Mouse (Mus musculus) kidney, postnatal 36 days (tissue): ENCODE measurements around the gene Cpne1.

ENCODE experiments used
- DNase-seq, 2 experiments: peaks; one replicate each; pipeline ENCODE4 v3.0.0; 2021 to 2022; ENCODE audit warnings: mixed read lengths in 2 of 2

The Cpne1 gene

DNA sequence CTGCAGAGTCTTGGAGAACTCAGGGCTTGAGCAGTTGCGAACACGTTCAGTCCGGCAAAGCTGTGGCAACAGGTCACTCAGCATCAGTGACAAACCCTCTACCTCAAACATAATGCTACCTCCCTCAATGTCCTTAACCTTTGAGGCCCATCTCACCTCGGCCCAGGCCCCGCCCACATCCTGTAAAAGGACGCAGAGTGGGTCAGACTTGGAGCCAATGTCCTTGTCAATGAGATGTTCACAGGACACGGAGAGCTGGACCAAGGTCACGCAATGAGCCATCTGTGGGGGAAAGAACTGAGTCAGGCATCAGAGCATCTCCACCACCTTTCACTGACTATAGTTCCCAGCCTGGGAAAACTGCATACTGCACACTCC, 32.6 kb downstream of the Cpne1 start:
- no peak for DNase-seq

DNA sequence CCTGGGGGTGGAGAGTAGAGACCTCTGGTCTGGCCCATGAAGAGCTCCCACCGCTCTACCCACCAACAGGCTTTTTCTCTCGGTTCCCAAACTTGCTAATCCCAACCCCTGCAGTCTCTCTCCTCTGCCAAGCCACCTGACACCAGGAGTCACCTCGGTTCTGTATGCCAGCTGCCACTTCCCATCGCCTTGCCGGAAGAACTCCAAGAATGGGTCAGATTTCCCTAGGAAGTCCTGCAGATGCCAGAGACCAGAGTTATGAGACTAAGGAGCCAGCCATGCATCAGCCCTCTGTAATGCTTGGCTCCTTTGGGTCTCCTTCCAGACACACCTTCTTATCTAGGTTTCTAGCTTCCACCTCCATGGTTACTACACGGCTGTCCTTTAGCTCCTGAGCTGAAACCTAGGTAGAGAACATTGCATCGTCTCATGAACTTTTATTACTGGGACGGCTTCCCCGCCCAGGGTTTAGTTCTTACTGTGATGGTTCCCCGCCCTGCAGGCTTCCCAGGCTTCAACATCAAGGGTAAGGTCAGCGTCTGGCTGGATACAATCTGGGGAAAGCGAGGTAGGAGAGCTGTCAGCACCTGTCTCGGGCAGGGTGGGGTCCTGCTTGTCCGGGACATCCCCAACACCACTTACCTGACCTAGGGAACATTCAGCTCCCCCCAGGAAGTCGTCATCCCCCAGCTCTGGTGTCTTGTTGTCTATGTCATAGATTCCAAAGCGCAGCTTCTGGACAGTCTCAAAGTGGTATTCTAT, 33.2 kb downstream of the Cpne1 start:
- DNase-seq: no peak

DNA sequence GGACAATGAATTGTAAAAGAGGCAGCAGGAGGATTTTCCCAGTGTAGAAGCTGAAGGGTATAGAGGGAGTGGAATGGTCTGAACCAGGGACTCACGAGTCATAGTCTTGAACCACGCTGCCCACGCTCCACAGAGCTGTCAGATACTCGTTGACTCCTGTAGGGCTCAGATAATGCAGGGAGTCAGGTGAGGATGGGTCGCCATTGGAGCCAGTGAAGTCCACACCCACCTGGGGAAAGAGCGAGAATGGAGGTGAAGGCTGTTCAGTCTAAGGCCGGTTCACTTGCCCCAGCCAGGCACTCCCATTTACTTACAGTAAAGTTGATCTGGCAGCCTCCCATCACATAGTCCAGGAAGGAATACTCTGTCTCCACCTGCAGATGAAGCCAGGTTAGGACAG, 34.3 kb downstream of the Cpne1 start:
- DNase-seq: peak; percentile 14 to 25

DNA sequence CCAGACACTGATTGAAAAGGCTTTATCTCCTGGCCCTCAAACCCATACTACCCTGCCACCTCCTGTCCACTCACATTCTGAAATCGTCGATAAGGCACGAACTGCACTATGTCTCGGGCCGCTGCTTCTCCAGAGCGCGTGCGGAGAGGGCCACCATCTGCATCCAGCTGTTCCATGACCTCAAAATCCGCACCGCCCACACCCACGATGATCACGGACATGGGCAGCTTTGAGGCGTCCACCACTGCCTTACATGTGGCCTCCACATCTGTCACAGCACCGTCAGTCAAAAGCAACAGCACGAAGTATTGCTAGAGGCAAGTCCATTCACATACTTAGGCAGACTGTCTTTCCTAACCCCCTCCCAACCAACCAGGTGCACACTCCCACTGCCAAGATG, 38.0 kb downstream of the Cpne1 start:
- DNase-seq: no peak

DNA sequence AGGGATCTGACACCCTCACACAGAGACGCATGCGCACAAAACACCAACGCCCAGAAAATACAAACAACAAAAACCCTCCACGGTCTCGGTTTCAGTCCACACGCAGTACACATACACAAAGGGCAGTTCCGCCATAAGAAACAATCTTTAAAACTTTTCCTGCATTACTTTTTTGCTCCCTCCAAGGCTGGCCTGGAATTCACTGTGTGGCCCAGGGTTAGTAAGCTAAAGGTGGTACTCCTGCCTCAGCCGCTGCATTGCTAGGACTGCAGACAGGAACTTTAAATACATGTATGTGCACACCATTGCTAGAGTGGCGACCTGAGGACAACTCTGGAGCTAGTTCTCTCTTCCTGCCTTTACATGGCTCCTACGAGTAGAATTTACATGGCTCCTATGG, 40.5 kb downstream of the Cpne1 start:
- DNase-seq: no peak

DNA sequence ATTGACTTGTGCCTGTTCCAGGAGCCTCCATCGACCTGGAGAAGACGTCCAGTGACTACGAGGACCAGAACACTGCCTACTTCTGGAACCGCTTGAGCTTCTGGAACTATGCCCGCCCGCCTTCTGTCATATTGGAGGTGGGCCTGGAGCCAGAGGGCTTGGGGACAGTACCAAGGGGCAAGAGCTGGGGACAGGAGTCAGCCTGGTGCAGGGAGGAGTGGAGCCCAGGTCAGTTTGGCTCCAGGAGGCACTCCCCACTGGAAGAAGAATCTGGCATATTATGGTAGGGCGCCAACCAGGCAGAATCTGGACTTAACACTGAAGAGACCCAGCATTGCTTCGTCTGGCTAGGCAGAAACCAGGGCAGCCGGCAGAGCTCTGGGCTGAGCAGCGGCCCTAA, 43.8 kb downstream of the Cpne1 start:
- DNase-seq: peak; percentile 26 to 64

DNA sequence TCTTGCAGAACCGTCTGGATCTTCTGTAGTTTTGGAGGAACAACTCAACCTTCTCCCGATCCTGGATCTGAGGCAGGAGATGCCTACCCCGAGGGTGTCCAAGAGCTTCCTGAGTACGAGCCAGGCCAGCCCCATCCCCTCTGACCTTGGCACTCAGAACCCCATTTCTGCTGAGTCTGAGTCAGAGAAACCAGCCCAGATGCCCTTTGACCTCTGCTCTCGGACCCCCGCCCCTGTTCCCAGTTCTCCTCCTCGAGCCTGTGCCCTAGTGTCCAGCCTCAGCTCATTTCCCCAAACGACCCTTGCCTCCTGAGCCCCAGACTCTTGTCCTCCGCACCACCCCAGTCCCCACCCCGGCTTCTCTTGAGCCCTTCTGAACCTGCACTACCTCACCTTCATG, 45.6 kb downstream of the Cpne1 start:
- peak; percentile 23 to 36 for DNase-seq

DNA sequence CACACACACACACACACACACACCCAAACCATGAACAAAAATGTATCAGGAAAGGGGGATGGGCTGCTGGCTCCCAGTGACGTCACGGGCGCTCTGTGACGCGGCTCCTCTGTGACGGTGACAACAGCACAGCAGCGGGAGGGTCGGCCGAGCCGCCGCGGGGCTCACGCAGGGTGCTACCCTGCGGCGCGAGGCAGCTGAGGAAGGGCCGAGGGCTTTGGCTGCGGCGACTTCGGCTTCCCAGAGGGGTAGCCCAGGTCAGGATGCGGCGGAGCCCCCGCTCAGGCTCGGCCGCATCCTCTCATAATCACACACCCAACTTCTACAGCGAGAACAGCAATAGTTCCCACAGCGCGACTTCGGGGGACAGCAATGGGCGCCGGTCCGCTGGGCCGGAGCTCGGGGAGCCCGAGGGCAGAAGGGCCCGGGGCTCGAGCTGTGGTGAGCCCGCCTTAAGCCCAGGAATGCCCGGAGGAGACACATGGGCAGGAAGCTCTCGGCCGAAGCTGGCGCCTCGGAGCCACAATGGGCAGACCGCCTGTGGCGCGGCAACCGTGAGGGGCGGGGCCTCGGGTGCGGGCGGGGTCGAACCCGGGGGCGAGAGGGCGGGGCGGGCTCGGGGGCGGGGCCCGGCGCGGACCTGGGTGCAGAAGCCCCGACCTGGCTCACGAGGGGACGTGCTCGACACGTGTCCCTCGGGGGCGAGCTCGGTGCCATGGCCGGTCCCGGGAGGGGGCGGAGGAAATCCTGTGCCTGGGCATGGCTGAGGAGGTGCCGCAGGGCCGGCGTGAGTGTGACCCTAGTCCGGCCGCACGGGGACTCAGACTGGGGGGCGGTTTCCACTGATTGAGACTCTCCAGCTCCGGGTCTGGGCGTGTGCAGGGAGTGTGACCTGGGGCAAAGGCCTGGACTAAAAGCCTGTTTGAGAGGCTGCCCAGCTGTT, 46.4 kb downstream of the Cpne1 start, which contains the start of gene Spag4:
TSS of gene Spag4 (plus strand) at position 77 of the 943 bp plus-strand sequence.
- peak; percentile 69 to 89 for DNase-seq

DNA sequence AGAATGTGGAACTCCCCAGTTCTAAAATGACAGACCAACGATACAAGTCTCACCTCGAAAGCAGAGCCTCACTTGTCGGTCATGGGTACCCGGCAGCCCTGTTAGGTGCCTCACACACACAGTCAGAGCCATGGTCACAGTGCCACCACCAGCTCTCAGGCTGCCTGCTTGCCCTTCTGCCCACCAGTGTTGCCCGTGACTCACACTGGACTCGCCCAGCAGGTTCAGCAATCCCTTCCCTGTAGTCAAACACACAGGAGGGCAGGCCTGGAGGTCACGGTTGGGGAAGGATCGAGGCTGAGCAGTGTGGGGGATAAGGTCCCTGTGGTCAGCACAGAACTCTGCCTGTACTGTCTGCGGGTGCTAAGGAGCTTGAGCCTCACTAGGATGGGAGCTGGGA, 58.9 kb downstream of the Cpne1 start, which contains the start of gene Fer1l4:
TSS of gene Fer1l4 (minus strand) at position 132 of the 400 bp plus-strand sequence.
- DNase-seq: no peak

DNA sequence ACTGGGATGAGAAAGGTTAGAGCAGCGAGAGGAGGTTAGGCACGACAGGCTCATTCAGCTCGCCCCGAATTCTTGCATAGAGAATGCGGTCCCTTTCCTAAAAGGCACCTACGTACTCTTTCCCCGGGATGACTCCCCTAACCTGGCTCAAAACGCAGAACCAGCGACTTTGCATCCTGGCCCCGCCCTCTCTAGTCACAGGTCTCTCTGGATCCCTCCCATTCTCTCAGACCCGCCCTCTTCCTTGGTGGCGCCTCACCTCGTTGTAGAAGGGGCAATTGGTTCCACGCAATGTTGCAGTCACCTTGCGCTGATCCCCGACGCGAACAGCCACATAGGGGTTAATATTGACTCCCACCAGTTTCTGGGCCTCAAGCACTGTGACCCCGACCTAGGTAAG, 63.8 kb downstream of the Cpne1 start:
- DNase-seq: peak; percentile 29 to 51

DNA sequence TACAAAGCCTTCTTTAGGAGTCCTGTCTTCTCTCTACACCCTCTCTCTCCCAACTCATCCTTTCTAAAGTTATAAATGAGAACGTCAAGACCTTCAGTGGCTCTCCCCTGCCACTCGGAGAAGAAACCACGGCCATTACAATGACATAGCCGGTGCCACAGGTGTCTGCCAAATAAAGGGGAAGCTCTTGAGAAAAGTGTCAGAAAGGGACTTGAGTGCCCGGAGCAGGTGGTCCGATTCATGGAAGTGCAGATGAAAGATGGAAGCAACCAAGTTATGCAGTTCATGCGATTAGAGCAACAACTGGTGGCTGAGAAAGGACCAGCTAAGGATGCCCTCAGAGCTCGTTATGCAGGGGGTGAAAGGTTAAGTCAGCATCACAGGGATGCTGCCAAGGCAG, 68.9 kb downstream of the Cpne1 start:
- no peak for DNase-seq

DNA sequence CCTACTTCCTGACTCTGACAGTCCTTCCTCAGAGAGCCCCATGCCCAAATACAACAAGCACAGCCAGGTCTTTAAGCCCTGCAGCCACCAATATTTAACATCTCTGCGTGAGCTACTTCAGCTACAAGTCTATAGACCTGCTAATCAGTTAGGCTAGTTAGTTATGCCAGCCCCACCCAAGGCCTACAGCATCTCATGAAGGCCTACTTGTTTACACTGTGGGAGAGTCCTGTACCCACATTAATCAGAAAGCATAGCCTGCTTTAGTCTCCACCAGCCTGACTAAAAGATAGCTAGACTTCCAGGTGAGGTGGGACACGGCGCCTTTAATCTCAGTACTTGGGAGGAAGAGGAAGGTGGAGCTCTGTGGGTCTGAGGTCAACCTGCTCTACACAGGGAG, 72.4 kb downstream of the Cpne1 start:
- DNase-seq: no peak

DNA sequence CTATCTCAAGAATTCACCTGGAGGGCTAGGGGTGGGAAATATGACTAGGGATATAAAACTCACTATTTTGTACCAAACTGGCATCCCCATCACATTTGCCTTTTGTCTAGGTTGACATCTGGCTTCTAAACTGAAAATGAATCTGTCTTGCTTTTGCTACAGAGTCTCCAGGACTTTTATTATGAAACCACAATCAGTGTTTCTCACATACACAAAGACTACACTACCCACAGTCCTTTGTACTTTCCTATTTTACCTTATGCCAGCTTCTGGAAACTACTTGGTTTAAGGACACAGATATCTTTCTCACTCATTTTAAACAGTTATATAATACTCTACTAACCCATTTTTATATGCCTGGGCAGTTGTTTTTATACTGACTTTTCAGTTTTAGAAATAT, 86.3 kb downstream of the Cpne1 start:
- DNase-seq: peak in 1 of 2 experiments; percentile 20
